Mouse (Mus musculus): ENCODE measurements around the gene Ccdc82. TPM values are rescaled to one million over a fixed set of nuclear protein-coding genes. Genes with fewer than 3 reads are reported as not detected.
A peak's percentile ranks its signal among the peaks of the same experiment; 100 is the strongest.

The Ccdc82 gene
- polyA plus RNA-seq, 1 experiment from 2014 or later = 13.4 TPM

DNA sequence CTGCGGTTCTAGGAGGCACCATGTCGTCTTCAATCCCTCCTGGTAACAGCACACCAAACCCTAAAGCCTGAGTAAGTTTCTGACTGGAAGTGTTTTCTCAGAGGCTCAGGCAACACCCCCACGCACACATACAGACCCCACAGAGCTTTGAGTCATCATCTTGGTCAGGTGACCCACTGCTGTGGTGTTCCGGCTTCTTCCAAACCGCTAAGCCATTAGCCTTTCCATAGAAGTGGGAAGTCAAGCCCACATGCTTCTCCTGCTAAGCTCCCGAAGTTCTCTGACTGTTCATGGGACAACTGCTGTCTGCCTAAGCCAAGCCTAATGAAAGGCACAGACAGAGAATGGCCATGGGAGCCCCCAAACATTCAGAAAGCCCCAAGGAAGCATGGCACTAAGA, 52.4 kb downstream of the Ccdc82 start:
- DNase-seq (ENCODE audit: low spot score) = no peak

DNA sequence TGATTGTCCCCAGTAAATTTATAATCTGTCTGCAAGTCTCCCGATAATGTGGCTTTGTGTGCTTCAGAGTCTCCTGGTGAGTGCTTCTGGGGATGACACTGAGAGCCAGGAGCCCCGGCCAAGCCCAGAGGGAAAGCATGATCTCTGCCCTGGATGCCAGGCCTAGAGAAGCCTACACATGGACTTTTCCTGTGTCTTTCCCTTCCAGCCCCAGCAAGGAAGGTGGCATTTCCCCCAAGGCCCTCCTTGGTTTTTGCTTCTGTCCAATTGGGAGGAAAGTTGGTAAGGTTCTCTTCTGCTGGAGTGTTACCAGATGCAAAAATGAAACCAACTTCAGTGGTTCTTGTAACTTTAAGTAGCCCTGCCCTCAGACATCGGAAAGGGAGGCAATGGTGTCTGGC, 53.3 kb downstream of the Ccdc82 start:
- no peak for DNase-seq (ENCODE audit: low spot score)

DNA sequence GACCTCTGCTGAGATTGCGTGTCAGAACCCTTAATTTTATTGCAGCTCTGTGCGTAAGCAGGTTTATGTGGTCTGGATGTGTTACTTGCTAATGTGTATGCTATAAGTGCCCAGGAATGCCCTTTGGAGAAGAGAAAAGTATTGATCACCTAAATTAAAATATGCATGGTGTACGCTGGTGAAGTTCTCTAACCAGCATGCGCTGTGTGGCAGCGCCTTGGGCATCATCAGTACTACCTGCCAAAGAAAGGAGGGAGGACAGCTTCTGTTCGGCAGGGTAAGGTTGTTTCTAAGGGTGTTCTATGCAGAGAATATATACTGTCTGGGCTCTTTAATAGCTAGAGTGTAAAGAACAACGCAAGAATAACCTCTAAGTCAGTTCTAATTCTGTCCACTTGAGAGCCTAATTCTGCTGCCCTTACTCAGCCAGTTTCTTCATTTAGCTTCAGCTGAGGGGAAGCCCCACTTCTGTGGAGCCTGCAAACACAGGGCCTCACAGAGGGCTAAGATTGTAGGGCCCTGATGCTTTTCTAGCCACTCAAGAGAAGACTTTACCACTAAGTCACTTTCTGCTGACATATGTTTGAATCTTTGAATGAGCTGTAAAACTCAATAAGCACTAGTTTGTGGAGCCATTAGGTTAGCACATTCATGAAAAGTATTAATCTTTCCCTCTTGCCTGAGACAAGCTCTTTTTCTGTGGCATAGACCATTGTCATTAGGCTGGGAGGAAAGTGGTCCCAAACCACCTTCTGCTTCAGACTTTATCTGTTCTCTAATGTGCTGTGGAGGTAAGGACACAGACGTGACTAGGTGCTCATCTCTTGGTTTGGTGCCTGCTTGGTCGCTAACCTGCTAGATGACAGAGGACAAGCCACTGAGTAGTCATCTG, 54.4 kb downstream of the Ccdc82 start:
- DNase-seq (ENCODE audit: low spot score) = no peak

DNA sequence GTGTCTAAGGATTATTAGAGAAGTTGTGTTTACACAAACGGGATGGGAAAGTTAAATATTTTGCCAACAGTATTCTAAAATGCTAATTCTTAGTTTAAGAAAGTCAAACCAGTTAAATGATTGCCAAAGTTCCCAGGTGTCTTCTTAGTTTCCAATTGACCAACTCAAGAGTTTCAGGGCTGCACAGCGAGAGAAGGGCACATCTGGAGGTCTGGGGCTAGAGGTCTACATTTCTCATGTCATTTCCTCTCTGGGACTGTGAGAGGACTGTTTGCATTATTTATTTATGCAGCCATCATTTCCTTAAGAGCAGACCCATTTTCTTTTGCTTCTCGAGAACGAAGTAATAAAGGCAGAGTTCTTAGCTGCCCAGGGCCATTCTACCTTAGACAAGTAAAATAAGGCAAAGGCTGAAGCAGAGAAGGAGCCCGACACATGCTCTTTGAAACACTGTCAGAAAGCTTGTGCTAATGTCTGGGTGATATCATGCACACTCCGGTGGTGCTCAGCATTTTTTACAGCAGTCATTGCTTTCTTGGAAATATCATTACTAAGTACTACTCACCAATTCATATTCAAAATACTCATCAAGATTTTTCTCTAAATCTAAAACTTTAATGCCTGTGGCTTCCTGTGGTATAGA, 55.5 kb downstream of the Ccdc82 start:
- no peak for DNase-seq (ENCODE audit: low spot score)

DNA sequence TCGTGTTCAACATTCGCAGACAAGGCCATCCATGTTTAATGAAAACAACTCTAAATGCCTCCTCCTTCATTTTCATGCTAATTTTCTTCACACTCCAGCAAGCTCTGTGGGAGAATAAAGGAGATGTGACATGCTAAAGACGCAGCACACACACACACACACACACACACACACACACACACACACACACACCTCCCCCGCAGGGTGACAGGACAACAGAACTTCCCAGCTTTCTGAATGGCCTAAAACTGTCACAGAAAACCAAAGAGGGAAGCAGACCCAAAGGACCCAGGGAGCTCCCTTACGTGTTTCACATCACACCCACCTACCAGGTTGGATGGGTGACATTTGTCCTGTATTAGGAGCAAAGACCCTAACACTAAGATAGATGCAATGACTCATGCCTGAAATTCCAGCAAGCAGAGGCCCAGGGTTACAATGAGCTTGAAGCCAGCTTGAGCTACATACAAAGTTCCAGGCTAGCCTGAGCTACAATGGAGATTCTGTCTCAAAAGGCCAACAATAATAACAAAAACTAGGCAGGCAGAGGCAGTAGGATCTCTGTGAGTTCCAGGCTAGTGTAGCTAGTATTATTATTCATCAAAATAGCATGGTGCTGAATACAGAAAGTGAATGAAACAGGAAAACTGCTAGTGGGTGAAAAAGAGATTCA, 56.5 kb downstream of the Ccdc82 start:
- DNase-seq (ENCODE audit: low spot score) = no peak

DNA sequence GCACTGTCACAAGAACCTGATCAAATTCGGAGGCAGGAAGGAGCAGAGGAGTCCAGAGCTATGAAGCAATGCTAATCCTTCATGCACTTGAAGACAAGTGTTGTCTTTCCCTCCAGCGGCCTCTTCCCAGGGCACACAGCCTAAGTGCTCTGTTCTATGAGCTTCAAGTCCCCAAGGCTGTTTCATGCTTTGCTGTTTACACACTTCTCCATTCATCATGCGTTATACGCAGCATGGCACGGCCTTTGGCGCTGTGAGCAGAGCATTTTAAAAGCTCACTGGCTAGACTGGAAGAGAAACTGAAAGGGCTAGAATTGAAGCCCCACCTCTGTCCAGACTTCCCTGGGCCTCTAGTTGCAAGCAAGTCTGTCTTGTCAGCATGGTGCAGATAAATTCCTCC, 57.2 kb downstream of the Ccdc82 start:
- DNase-seq (ENCODE audit: low spot score) = no peak

DNA sequence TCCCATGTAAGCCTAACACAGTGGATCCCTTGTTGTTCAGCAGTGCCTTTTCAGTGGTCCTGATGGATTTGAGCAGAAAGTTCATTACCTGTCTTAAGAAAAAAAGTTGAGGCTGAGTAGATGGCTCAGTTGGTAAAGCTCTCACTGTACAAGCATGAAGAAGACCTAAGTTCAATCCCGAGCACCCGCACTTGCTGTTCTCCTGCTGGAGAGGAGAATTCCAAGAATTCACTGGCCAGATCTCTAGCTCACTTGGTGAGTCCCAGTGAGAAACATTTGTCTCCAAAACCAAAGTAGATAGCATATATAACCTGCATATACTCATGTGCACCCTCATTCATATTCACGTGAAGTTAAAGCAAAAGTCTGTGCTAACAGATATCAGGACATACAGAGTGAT, 59.7 kb downstream of the Ccdc82 start:
- no peak for DNase-seq (ENCODE audit: low spot score)

DNA sequence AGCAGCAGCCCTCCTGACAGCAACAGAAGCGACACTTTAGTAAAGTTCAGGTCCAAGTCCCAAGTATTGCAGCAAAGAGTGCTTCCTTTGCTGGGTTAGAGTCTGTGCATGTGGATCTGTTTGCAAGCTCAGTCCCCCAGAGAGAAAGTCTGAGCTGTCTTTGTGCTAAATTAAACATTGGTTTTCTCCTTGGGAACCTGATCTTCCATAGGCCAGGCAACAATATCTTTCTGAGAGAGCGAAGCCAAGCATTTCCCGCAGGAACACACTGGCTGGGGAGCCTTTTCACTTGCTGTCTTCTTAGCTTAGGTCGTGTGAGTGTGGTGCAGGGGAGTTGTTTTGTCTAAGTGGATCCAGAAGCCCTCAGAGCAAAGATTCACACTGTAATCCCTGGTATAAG, 60.5 kb downstream of the Ccdc82 start:
- no peak for DNase-seq (ENCODE audit: low spot score)

DNA sequence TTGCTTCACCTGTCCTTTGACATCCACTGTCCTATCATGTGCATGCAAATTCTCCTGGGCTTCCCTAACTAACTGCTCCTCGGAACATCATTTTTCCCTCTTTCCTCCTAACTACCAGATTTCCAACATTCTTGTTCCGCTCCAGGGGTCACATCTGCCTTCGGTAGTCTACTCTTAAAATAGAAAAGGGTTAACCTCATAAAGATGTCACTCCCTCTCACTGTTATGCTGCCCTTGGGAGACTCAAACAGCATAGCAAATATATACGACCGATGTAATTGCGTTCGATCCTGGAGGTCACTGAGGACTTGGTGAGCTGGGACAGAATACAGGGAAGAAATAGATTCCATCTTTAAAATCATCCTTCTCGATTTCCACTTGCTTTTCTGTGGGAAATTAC, 62.0 kb downstream of the Ccdc82 start:
- DNase-seq (ENCODE audit: low spot score) = no peak

DNA sequence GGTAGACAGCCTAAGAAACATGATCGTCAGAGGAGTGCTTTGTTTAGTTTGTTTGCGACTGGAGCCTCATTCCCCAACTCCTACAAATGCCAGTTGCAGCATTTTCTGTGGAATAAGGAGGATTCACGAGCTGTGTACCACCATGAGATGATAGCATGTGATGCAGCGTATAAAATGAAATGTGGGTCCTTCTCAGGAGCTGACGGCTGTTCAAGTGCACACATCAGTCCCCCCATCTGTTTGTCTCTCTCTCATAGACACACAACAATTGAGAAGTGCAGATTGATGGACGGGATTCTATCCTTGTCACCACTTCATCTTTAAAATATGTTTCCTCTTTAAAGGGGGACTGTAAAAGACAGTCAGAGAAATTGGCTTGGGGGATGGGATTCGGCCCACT, 63.1 kb downstream of the Ccdc82 start:
- no peak for DNase-seq (ENCODE audit: low spot score)

DNA sequence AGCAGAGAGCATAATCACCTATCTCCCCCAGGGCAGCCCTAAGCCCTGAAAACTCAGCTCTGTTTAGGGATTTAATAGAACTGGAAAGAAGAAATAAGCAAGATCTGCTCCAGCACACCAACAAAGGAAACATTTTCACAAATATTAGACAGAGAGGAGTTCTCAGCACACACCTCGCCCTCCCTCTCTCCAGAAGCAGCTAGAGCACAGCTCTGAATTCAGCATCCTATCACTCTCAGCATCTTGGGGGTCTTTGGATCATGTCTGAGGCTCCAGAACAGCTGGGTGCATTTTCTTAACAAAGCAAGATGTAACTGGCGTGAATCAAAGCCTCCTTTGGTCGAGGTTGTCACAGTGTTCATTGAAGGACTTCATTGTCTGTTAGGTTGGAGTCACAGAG, 63.5 kb downstream of the Ccdc82 start:
- DNase-seq (ENCODE audit: low spot score) = no peak

DNA sequence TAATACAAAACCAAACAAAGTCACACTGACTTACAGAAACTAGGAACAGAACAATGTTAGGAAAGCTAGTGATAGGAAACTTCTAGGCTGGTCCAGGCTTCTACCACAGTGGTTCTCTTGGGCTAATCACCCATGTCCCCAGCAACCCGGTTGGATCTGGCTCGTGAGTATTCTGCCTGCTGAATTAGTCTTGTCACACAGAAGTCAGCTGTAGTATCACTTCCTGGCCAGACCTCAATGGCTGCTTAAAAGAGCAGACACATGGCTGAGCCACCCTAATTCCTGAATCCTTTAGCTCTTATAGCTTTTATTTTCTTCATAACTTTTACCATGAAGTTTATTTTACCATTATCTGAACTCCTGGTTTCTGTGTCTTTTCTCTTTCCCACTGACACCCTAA, 64.3 kb downstream of the Ccdc82 start:
- no peak for DNase-seq (ENCODE audit: low spot score)

DNA sequence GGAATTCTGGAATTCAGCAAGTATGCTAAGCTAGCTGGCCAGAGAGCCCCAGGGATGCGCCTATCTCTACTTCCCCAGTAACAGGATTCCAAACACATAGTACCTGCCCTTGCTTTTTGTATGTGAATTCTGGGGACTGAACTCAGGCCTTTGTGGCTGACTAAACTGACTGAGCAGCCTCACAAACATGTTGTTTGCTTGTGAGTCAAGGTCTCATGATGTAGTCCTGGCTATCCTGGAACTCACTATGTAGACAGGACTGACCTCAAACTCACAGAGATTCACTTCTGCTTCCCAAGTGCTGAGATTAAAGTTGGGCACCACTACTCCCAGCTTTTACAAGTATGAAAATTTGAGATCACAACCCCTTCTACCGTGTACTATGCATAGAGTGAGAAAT, 67.2 kb downstream of the Ccdc82 start:
- no peak for DNase-seq (ENCODE audit: low spot score)

DNA sequence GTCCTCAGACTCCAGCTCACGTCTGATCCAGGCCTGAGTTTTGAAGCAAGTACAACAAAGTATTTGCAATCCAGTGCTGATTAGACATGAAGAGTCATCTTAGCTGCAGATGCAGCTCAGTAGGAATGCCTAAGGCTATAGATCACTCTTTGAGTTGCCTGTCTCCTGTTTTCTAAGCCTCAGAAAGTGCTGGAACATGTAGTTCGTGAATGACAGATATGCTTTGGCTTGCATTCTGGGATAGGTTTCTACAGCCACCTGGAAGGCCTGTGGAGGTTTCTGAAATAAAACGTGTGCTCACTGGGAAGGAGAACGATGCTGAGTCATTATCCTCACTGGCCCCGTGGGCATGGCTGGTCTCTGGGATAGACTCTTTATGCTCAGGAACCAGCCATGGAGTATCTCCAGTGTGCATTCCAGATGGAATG, 67.8 kb downstream of the Ccdc82 start:
- DNase-seq (ENCODE audit: low spot score) = no peak

DNA sequence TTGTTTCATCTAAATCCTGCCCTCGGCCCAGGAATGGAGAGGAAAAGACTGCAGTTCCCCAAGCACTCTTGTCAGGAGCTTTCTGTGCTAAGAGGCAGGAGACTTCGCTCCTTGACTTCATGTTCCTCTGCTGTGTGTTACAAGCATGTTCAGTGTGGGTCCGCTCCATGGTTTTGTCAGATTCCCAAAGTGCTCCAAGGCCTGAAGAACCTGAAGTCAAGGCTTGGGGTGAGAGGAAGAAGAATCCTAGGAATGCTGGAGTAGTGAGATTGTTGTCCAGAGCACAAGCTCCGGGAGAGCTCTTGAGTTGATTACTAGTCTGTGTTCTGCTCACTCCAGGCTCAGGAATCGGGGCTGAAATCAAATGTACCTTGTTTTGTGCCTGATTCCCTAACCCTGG, 68.6 kb downstream of the Ccdc82 start:
- DNase-seq (ENCODE audit: low spot score) = no peak

DNA sequence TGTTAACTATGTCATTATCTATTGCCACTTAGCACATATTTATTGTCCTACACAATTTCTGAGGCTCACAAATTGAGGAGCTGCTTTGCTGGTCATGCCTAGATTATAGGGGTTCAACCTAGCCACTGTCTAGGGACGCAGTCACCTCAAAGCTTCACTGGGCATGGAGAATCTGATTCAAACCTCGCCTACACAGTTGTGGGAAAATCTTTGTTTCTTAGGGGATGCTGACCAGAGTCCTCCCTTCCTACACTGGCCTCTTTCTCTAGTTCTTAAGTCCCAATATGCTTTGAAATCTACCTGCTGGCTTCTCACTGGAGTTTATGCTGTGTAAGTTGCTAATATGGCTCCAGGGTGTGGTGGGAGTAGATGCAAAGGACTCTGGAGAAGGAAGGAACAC, 72.8 kb downstream of the Ccdc82 start:
- DNase-seq (ENCODE audit: low spot score) = no peak

DNA sequence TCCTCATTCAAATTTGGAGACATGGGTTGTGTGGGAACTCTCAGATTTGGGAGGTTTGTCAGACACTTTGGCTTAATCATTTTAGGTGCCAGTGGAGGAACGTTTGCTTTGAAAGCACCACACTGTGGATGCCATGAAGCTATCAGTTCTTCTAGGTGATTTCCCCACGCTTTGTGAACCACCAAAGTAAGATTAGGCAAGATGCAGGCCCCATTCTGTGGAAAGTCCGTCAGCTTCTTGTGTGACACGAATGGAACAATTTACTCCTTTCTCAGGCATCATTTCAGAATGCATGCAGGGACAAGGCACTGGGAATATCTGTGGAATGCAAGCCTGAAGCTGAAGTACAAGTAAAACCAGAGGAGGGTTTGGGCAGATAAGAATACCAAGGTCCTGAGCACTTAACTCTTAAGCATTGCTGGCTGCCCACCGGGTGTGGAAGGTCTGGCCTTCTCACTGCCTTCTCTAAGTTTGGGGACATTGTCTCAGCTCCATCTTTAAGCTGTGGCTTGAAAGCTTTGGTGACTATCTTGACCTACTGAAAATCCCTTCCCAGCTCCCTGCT, 74.1 kb downstream of the Ccdc82 start:
- DNase-seq (ENCODE audit: low spot score) = no peak

DNA sequence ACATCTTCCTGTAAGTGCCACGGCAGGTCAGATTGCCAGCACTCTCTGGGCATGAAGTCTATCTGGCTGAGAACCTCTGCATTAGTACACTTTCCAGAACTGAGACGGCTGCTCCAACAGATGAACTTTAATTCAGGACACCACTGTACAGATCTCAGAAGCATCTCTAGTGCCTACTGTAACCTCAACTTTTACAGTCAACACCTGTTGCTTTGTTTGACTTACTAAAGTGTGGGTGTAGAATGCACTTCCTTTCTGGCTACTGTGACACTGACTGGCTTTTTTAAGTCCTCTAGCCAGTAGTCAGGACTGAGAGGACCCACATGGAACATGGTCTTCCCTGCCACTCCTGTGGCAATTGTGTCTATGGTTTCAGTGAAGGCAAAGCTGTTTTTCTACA, 76.3 kb downstream of the Ccdc82 start:
- DNase-seq (ENCODE audit: low spot score) = peak; percentile 66

DNA sequence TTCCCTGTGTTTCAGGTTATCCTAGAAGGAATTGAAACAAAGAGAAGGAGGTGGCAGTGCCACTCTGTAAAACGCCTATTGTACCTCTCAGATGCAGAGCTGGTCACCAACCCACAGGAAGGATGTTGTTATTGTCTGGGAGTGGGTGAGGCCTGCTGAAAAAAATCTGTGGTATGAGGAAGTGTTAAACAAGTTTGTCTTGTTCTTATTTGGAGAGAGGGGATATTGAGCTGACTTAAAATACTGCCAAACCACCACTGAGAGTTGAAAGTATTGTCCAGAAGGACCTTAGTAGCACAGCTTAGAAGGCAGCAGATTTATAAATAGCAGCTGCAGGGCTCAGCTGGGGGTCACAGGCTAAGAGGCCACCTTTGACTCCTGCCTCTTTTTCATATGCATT, 76.9 kb downstream of the Ccdc82 start:
- DNase-seq (ENCODE audit: low spot score) = peak; percentile 59

All from thymus, postnatal 0 days (tissue).